Mouse (Mus musculus): ENCODE measurements around the gene Zfp280d. TPM values are rescaled to one million over a fixed set of nuclear protein-coding genes. Genes with fewer than 3 reads are reported as not detected.

Zfp280d gene
- polyA plus RNA-seq, 1 experiment from 2014 or later, result 20.7 TPM

DNA sequence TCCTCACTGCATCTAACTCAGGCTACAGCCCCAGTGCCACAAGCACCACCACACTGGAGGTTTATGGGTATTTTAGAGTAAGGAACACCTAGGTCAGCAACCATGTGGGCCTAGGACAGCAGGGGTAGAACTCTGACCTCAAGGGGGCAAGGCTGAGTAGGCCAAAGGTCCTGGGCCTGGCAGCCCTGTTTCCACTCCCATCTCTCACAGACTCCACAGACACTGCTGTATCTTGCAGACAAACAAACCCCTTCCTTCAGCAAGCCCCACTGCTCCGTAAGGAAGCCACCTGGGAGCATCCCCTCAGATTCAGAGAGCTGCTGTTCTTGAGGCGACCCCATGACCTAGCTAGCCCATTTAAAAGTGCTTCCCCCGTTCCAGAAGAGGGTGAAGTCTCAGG lies 130.3 kb downstream of the Zfp280d start:
- no peak for ATAC-seq

DNA sequence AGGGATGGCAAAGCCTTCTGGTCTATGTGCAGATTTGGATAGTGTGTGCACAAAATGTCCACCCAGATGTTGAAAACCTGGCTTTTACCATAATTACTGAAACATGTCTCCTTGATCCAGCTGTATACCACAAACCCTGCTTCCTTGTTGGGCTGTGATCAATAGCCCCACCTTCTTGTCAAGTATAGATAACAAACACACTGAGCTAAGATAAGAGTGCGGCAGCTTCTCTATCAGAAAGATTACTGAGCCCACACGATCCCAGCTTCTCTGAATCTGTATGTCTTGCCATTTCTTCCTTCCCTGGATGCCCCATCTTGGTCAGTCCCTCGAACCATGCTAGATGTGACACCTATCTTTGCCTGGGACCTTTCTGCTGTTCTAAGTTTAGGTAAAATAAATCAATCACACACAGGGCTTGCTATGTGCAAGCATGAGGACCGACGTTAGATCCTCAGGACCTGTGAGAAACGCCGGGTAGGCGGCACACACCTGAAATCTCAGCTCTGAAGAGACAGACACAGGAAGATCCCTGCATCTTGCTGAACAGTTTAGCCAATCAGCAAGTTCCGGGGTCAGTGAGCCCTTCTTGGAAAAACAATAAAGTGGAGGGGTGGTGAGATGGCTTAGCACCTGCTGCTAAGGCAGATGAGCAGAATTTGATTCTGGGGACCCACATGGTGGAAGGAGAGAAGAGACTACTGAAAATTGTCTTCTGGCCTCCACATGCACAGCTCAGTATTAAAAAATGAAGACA lies 131.4 kb downstream of the Zfp280d start:
- 79% methylated on average over 9 of the region's 9 CpGs for WGBS
- H3K27ac ChIP-seq (ENCODE audit: low read length), result no peak overlapping the region
- no peak overlapping the region for H3K9ac ChIP-seq (ENCODE audit: low read depth, low read length)
- H3K36me3 ChIP-seq (ENCODE audit: control insufficient read depth, insufficient read depth, low read length), result no peaks in the 10 kb centered on the region
- no peaks in the 10 kb centered on the region for H3K4me1 ChIP-seq (ENCODE audit: control insufficient read depth, insufficient read depth, low read length)
- H3K9me3 ChIP-seq (ENCODE audit: control insufficient read depth, low read length), result no peaks in the 10 kb centered on the region
- H3K27me3 ChIP-seq (replicated peaks; ENCODE audit: control insufficient read depth, insufficient read depth, low read length), result no peaks in the 10 kb centered on the region
- H3K4me3 ChIP-seq (ENCODE audit: low read length), result no peak overlapping the region
- H3K4me2 ChIP-seq (ENCODE audit: low read depth, low read length), result no peak overlapping the region
- ATAC-seq, result no peak

More for the DNA sequence above, 130.3 kb downstream of the Zfp280d start:
- H3K27me3 ChIP-seq (replicated peaks; ENCODE audit: control insufficient read depth, insufficient read depth, low read length), result no peaks in the 10 kb centered on the region
- WGBS, result 71% methylated on average over 3 of the region's 3 CpGs
- no peak overlapping the region for H3K27ac ChIP-seq (ENCODE audit: low read length)
- no peak overlapping the region for H3K4me3 ChIP-seq (ENCODE audit: low read length)
- H3K9ac ChIP-seq (ENCODE audit: low read depth, low read length), result no peak overlapping the region
- H3K36me3 ChIP-seq (ENCODE audit: control insufficient read depth, insufficient read depth, low read length), result no peaks in the 10 kb centered on the region
- H3K4me1 ChIP-seq (ENCODE audit: control insufficient read depth, insufficient read depth, low read length), result no peaks in the 10 kb centered on the region
- no peaks in the 10 kb centered on the region for H3K9me3 ChIP-seq (ENCODE audit: control insufficient read depth, low read length)
- H3K4me2 ChIP-seq (ENCODE audit: low read depth, low read length), result no peak overlapping the region

DNA sequence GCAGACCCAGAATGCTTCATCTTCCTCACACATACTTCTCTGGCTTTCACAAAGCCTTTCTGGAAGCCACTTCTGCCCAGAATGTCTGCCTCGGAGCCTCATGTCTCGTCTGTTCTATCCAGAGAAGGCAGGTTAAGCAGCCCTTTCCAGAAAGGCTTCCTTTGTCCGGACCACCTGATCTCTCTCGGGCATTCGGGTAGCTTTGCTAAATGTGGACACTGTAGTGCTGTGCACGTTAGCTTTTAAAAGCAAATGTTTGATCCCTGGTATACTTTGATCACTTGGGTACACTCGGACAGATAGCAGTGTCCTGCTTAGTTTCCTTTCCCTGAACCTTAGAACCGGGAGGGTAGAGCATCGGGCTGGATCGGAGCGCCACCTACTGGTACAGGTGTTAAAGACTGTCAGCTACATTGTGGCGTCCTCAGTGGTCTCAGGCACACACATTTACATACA lies 133.5 kb downstream of the Zfp280d start:
- Histone ChIP-seq H3K4me3 (ENCODE audit: low read length) (peak overlapping the region; percentile 32; the same call in 1 of the 2 replicates), H3K4me1 (ENCODE audit: control insufficient read depth, insufficient read depth, low read length) (no peaks in the 10 kb centered on the region), H3K27me3 (replicated peaks; ENCODE audit: control insufficient read depth, insufficient read depth, low read length) (no peaks in the 10 kb centered on the region), H3K36me3 (ENCODE audit: control insufficient read depth, insufficient read depth, low read length) (no peaks in the 10 kb centered on the region), H3K4me2 (ENCODE audit: low read depth, low read length) (peak overlapping the region; percentile 43), H3K27ac (ENCODE audit: low read length) (no peak overlapping the region), H3K9me3 (ENCODE audit: control insufficient read depth, low read length) (no peaks in the 10 kb centered on the region), H3K9ac (ENCODE audit: low read depth, low read length) (peak overlapping the region; percentile 46; the same call in 1 of the 2 replicates)
- WGBS, result 10% methylated on average over 12 of the region's 12 CpGs
- ATAC-seq, result peak; percentile 86

DNA sequence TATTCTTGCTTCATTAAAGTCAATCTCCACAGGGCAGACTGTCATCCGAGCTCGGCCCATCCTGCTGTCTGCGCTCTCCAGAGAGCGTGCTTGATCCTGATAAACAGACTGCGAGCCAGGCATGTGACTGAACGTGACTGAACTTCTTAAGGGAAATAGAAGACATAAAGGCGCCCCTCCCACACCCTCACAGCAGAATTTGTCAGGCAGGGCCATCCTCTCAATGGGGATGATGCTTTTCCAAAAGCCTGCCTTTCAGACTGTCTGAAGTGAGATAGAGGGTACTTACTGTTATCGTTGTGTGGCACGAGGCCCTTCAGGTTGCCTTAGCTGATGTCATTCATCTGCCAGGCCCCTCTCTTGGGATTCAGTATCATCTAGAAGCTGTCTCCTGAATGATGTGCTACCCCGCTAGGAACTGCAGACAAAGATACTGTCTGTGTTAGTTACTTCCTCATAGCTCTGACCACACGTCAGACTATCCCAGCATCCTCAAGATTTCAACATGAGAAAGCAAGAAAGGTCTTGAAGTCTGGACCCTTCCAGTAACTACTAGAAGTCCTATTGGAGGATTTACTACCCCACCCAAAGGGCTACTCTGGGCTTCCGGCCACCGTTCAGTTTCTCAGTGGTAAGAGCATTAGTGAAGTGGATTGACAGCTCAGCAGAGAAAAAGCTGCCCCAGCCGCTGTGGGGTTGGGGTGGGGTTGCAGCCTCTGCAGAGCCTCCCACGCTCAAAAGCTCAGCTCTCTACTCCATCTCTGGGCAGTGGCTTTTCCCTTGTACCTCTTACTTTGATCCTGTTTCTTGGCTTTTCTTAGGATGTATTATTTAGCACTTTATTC lies 134.9 kb downstream of the Zfp280d start:
- ATAC-seq, result peak; percentile 83
- Histone ChIP-seq H3K27me3 (replicated peaks; ENCODE audit: control insufficient read depth, insufficient read depth, low read length) (no peaks in the 10 kb centered on the region), H3K4me1 (ENCODE audit: control insufficient read depth, insufficient read depth, low read length) (no peaks in the 10 kb centered on the region), H3K4me3 (ENCODE audit: low read length) (no peak overlapping the region), H3K27ac (ENCODE audit: low read length) (no peak overlapping the region), H3K36me3 (ENCODE audit: control insufficient read depth, insufficient read depth, low read length) (no peaks in the 10 kb centered on the region), H3K9ac (ENCODE audit: low read depth, low read length) (no peak overlapping the region), H3K9me3 (ENCODE audit: control insufficient read depth, low read length) (no peaks in the 10 kb centered on the region), H3K4me2 (ENCODE audit: low read depth, low read length) (no peak overlapping the region)
- WGBS, result 43% methylated on average over 15 of the region's 15 CpGs

DNA sequence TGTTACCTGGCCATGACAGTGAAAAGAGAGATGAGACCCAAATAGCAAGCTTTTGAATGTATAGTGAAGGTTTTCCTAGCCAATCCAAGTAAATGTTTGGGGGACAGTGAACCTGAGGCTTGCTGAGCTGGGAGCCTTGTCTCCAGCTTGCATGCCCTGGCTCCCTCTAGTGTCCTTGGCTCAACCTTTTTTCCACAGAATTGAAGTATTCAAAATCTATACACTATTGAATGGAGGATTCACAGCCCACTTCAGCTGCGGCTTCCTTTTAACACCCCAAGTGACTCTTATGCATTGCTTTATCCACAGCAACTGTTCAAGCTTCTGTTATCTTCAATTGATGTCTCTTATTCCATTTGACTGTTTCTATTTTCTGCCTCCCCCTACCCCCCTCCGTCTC lies 137.1 kb downstream of the Zfp280d start:
- Histone ChIP-seq H3K27me3 (replicated peaks; ENCODE audit: control insufficient read depth, insufficient read depth, low read length) (no peaks in the 10 kb centered on the region), H3K4me3 (ENCODE audit: low read length) (no peak overlapping the region), H3K9ac (ENCODE audit: low read depth, low read length) (no peak overlapping the region), H3K36me3 (ENCODE audit: control insufficient read depth, insufficient read depth, low read length) (no peaks in the 10 kb centered on the region), H3K9me3 (ENCODE audit: control insufficient read depth, low read length) (no peaks in the 10 kb centered on the region), H3K4me2 (ENCODE audit: low read depth, low read length) (no peak overlapping the region), H3K27ac (ENCODE audit: low read length) (no peak overlapping the region), H3K4me1 (ENCODE audit: control insufficient read depth, insufficient read depth, low read length) (no peaks in the 10 kb centered on the region)
- WGBS, result 91% methylated on average over 2 of the region's 2 CpGs
- no peak for ATAC-seq

Other genes with a start within 250 kb of the Zfp280d start
- 23.9 and 26.0 TPM in 2 replicates for gene Tcf12, start 163.0 kb upstream of the Zfp280d start, polyA plus RNA-seq (2015; fragmentation: Nextera tagmentation; extraction: Ambion mirVana)
- gene Mns1, start 163.2 kb downstream of the Zfp280d start, polyA plus RNA-seq (2015; fragmentation: Nextera tagmentation; extraction: Ambion mirVana), result 10.7 and 13.7 TPM in 2 replicates
- gene Tex9, start 217.4 kb downstream of the Zfp280d start, polyA plus RNA-seq (2015; fragmentation: Nextera tagmentation; extraction: Ambion mirVana), result 13.3 and 14.1 TPM in 2 replicates